Mouse (Mus musculus) kidney, postnatal 25 days (tissue): ENCODE data around the gene Stk39.

Experiments
- DNase-seq, 2 experiments: peaks; one replicate each; pipeline ENCODE4 v3.0.0; 2021; ENCODE audit warnings: mixed read lengths in 2 of 2

Gene Stk39

GRCm38 (mm10) chr2:68457455-68458032 lies 14.5 kb downstream of the Stk39 start:
- DNase-seq, result no peak

- DNase-seq, result no peak
Observed at GRCm38 (mm10) chr2:68456899-68457298, 15.2 kb downstream of the Stk39 start.

DNA sequence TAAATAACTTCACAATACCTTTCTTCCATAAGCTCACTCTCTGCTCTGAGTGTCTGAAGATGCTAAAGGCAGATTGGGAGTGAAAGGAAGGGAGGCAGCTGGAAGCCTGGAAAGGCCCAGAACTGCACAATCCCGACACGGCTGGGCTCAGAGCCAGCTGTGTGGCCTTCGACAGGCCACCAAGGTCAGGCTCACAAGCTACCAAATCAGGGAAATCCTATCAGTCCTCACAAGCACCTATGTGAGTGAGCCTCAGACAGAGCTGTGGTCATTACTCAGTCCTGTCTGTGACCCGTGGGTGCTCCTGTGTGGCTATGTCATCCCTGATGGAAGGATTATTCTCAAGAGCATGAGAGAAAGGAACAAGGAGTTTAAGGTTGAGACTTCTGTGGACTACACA lies 19.7 kb downstream of the Stk39 start:
- DNase-seq, result peak; percentile 28 to 49

DNA sequence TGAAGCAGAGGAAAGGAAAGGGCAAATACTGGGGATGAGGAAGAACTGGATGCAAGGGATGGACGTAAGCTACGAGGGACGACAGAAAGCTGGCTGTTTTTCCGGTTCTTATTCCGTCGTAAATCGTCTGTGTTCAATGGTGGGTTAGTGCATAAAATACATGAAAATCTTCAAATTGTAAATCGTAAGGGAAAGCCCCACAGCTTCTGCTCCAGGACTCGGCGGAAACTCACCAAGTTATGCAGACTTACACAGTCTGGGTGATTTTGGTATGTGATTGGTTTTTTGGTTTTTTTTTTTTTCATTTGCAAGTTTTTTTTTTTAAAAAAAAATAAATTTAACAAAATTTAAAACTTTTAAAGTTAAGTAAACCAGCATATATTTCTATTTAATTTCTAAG lies 24.0 kb downstream of the Stk39 start:
- no peak for DNase-seq

- no peak for DNase-seq
Observed at GRCm38 (mm10) chr2:68443141-68443540, 28.9 kb downstream of the Stk39 start.

DNA sequence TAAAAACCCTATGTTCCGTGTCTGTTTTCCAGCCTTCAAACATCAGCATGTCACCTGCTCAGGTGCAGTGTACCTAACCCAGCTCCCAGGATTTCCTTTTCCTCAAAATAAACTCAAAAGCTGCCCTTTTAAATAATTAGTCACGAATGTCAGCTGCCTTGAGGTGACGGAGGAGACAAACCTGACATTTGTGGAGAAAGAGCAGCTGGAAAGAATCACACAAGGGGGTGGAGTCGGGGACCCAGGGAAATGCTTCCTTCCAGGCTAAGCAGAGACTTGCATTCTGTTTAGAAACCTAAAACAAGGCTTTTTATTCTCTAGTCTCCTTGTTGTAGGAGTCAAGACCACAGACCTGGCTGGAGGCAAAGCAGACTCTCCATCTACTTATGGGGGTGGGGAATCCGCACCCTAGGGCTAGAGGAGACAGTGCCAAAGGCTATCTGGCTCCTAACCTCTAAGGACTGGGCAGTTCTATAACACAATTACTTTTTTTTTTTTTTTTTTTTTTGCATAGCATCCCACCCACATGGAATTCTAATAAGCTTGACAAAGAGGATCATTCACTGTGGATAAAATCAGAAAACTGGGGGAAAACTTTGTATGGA lies 29.9 kb downstream of the Stk39 start:
- DNase-seq, result no peak

GRCm38 (mm10) chr2:68439614-68440013 lies 32.5 kb downstream of the Stk39 start:
- DNase-seq, result no peak

DNA sequence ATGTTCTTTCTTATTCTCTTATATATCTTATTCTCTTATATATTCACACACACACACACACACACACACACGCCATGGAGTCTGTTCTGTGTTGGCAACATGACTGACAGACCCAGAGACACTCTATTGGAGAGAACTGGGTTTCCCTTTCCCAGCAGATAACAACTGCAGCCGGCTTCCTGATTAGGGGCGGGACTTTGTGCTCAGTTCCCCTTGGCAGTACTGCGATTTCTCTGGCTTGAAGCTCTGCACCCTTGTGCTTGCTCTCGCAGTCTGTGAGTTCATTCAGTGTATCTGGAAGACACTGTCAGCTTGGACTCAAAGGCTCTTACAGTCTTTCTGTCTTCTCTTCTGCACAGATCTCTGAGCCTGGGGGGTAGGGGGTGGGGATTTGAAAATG lies 34.1 kb downstream of the Stk39 start:
- no peak for DNase-seq

DNA sequence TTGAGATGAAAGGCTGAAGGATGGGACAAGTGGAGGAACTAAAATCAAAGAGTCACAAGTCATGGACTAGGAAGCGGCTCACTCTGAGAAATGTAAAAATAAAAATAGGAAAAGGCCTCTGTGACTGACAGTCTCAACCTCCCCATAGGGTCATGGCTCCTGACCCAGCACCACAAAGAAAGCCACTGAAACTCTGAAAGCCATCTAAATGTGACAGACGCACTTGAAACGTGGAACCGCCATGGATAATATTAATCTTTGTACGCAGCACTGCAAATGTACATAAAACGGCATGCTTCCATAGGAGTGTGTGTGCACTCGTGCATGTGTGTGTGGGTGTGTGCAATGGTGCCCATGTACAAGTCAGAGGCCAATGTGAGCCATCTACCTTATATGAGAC lies 34.9 kb downstream of the Stk39 start:
- no peak for DNase-seq

DNA sequence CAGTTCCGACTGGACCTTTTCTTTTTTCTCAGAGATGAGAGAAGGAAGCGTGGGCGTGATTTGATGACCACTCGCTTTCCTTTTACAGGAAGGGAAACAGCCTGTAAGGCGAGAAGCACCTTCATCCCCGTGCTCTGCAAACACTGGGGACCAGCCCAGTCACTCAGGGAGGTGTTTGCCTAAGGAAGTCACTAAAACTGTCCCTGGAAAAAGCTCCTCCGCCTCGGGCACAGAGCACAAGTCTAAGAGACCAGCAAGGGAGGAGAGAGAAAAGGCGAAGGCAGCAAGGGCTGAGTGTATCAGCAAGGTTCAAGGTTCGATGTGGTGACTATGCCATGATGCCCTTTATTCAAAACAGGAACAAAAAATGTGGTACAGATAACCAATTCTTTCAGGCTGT lies 35.8 kb downstream of the Stk39 start:
- DNase-seq, result no peak

DNA sequence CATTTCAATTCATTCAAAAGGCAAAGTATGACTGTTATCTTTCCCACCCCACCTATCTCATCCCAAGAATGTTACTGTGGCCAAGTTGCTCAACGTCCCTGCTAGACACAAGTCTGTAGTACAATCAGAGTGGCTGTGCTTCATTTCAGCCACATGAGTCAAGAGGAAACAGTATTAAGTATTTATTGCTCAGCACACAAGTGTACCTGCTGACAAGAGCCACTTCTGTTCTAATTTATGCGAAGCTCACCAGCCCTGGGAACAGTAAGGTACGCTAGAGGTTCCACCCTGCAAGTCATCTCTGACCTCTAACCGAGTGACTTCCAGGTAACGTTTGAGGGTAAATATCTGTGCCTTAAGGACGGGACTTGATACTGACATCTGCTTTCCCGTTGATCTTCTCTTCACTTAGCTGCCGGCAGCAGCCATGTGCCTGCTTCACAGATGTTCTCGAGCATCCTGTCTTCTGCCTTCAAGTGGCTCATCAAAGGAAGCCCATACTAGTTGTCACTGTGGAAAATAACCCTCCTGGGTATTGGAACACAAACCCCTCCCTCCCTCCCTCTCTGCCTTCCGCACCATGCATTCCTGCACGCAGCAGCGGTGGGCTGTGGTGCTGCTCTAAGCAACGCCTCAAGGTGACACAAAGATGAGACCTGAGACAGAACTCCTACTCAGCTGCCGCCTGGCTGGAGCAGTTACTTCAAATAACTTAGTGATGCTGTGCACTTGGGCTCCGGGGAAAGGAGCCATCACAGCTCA lies 36.4 kb downstream of the Stk39 start:
- DNase-seq, result no peak

- DNase-seq, result no peak
Observed at GRCm38 (mm10) chr2:68434997-68435396, 37.1 kb downstream of the Stk39 start.

DNA sequence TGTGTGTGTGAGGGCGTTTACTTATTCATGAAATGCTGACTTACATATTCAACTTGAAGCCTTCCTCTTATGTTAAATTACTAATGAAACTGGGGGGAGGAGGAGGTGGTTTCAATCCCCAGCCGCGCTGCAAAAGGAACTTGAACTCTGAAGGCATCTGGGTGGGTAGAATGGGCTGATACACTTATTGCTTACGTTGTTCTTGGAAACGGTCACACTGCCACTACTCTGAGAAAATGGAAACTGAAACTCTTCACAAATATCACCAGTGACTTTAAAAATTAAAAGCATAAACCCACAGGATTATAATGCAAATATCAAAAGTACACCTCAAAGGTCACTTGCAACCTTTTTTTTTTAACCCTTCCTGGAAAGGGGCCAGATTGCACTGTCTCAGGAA lies 37.5 kb downstream of the Stk39 start:
- no peak for DNase-seq

GRCm38 (mm10) chr2:68433736-68434312 lies 38.2 kb downstream of the Stk39 start:
- DNase-seq, result peak in 1 of 2 experiments; percentile 52

DNA sequence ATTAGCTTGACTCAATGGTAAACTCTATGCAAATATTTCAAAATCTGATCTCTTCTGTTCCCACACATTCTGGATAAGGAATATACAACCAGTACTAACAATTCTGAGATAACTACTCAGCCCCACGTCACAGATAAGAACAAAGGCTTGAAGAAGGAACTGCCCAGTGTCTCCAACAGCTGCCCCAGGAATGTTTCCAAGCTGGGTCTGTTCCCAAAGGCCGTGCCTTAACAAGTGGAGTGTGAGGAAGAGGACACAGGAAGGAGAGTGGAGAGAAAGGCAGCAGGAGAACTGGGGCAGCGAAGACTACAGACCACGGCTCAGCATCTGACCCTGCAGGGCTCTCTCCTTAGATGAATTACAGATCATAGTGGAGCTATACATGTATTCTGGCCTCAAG lies 39.2 kb downstream of the Stk39 start:
- no peak for DNase-seq

DNA sequence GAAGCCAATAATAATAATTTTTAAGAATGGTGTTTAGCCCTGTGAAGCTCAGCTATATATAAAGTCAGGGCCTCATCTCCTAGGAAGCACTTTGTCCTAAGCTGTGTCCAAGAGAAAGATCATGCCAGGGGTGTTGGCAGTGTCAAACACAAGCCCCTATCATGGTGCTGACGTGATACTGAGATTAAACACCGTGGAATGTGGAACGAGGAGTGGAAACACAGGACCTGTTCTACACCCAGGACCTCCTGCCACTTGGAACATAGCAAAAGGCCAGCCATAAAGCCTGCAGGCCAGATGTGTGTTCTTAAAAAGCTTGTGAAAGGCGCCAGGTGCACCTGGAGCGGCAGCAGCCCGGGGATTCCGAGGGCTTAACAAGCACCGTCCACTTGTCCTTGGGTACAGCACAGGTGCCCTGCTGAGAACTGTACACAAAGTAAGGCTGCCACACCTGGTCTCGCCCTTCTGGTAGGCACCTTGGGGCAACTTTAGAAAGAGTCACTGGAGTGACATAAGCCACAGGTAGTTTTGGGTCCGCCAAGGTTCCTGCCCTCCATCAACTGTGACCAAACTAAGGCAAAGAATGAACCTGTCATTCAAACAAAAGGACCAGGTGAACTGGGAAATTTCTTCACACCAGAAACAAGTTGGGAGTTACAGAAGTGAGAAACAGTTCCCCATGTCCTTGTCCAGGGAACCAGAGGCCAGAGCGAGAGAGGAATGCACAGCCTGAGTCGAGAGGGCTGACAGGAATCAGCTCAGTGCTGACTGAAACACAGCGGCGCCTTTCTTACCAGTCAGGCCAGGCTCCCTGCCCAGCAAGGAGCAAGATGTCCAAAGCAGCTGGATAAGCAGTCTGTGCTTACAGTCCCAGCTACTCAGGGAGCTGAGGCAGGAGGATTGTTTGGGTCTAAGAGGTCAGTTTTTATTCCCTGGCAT lies 40.8 kb downstream of the Stk39 start:
- peak in 1 of 2 experiments; percentile 51 for DNase-seq

- DNase-seq, result no peak
Observed at GRCm38 (mm10) chr2:68430493-68430892, 41.6 kb downstream of the Stk39 start.

- DNase-seq, result no peak
Observed at GRCm38 (mm10) chr2:68429436-68429835, 42.6 kb downstream of the Stk39 start.

- DNase-seq, result no peak
Observed at GRCm38 (mm10) chr2:68426977-68427577, 45.0 kb downstream of the Stk39 start.

DNA sequence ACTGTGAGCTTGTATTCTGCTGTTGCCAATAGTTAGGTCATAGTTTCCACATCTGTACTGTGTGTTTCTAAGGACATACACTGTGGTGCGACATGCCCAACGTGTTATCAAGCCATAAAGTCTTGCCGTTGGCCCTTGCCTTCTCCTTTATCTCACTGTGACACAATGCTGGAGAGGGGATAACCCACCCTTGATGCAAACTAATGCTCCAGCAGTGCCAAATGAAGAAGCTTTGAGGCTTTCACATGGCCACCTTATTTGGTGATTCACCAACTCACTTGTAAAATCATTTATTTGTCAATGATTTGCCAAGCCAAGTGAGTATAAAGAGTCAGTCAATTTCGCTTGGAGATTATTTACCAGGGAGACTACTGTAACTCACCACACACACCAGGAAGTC lies 46.0 kb downstream of the Stk39 start:
- DNase-seq, result no peak

- no peak for DNase-seq
Observed at GRCm38 (mm10) chr2:68421002-68421401, 51.1 kb downstream of the Stk39 start.

DNA sequence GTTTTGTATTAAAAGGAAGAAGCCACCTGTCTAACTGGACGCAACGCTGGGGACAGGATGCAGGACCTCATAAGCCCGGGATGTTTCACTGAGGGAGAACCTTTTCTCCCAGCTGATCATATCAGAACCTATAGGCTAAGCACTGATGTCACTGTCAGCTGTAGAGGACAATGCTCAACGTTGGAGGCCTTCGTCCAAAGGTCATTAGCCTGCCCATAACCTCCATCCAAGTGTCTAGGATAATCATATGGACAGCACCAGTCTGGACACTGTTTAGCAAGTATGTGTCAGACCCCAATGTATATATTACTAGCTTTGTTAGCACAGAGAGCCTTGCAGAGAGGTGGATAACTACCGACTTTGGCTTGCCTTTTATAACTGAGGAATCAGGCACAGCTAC lies 51.8 kb downstream of the Stk39 start:
- no peak for DNase-seq
